Mouse (Mus musculus) embryonic facial prominence, embryonic 11.5 days (tissue): ENCODE data around the gene Nmnat2. TPM values are rescaled to one million over a fixed set of nuclear protein-coding genes. Genes with fewer than 3 reads are reported as not detected.

Experiments
- ATAC-seq: fragments of 200-750 bp; cut with Nextera tagmentation; replicated peaks from 2 replicates; pipeline ENCODE4 v1.8.0; 2017; ENCODE audit warnings: low read depth; ENCODE audit not compliant: insufficient number of reproducible peaks, low FRiP score, low TSS enrichment
- DNase-seq: peaks from one replicate; pipeline ENCODE4 v3.0.0-alpha.2; 2015; ENCODE audit warnings: low spot score
- H3K27ac ChIP-seq: fragments of 300-500 bp; sonication (generic); replicated peaks from 2 replicates; pipeline ENCODE4 v1.5.1; 2014; ENCODE audit warnings: mild to moderate bottlenecking, low read depth, low read length, control low read depth
- H3K27me3 ChIP-seq: fragments of 300-500 bp; sonication (generic); 2 replicates; pipeline ENCODE4 v1.6.1; 2014; ENCODE audit warnings: mild to moderate bottlenecking, low read length, moderate library complexity, mixed read lengths; ENCODE audit not compliant: control insufficient read depth, insufficient read depth
- H3K36me3 ChIP-seq: fragments of 300-500 bp; sonication (generic); replicated peaks from 2 replicates; pipeline ENCODE4 v1.6.1; 2014; ENCODE audit warnings: low read depth, mild to moderate bottlenecking, low read length, moderate library complexity, mixed read lengths; ENCODE audit not compliant: control insufficient read depth, insufficient read depth
- H3K4me1 ChIP-seq: fragments of 300-500 bp; sonication (generic); 2 replicates; pipeline ENCODE4 v1.6.1; 2014; ENCODE audit warnings: low read length, mixed read lengths; ENCODE audit not compliant: control insufficient read depth, insufficient read depth
- H3K4me2 ChIP-seq: fragments of 300-500 bp; sonication (generic); 2 replicates; pipeline ENCODE4 v1.6.1; 2014; ENCODE audit warnings: low read depth, mild to moderate bottlenecking, control low read depth, low read length, moderate library complexity
- H3K4me3 ChIP-seq: fragments of 300-500 bp; sonication (generic); 2 replicates; pipeline ENCODE4 v1.5.1; 2014; ENCODE audit warnings: low read depth, low read length, control low read depth
- H3K9ac ChIP-seq: fragments of 300-500 bp; sonication (generic); replicated peaks from 2 replicates; pipeline ENCODE4 v1.6.1; 2014; ENCODE audit warnings: mild to moderate bottlenecking, control low read depth, low read length
- H3K9me3 ChIP-seq: fragments of 300-500 bp; sonication (generic); replicated peaks from 2 replicates; pipeline ENCODE4 v1.6.1; 2016; ENCODE audit warnings: mild to moderate bottlenecking, low read length, inconsistent platforms, mixed read lengths; ENCODE audit not compliant: control insufficient read depth
- WGBS: fragments of 180-500 bp; shearing (Covaris S2); extraction: QIAGEN DNeasy Blood & Tissue Kit; methylation state at CpG from one replicate; pipeline ENCODE4 v1.1.7; 2014; 5-methylcytosine and 5-hydroxymethylcytosine counted together
- polyA plus RNA-seq: library from polyadenylated mRNA; unstranded; fragments of >200 nt; fragmentation: Nextera tagmentation; extraction: Ambion mirVana; gene quantifications from 2 replicates; pipeline ENCODE4 v1.2.1, GENCODE M21; 2014

The Nmnat2 gene
- polyA plus RNA-seq, 1 experiment from 2014 or later, result 4.3 TPM

DNA sequence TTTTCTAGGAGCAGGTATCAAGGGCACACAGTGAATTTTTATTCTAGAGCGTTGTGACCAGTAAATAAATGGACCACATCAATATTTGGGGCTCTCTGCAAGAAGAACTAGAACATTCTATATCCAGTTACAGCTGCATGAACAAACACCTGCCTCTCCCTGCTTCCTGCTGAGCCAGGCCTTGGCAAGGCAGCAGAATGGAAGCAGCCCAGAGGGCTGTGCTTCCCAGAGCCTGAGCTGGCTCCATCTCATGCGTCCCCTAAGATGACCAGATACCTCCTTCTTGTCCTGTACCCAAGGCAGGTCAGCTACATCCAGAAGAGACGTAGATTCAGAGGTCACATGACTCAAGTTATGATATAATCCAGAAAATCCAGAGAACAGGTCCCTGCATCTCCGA, 52.0 kb downstream of the Nmnat2 start:
- Histone ChIP-seq H3K9ac (no peak overlapping the region), H3K4me2 (no peak overlapping the region), H3K36me3 (no peaks in the 10 kb centered on the region), H3K27me3 (no peaks in the 10 kb centered on the region), H3K4me1 (no peaks in the 10 kb centered on the region), H3K9me3 (no peaks in the 10 kb centered on the region), H3K4me3 (no peak overlapping the region), H3K27ac (no peak overlapping the region)
- WGBS, result 82% methylated on average over 4 of the region's 4 CpGs
- ATAC-seq, result no peak
- DNase-seq, result no peak

DNA sequence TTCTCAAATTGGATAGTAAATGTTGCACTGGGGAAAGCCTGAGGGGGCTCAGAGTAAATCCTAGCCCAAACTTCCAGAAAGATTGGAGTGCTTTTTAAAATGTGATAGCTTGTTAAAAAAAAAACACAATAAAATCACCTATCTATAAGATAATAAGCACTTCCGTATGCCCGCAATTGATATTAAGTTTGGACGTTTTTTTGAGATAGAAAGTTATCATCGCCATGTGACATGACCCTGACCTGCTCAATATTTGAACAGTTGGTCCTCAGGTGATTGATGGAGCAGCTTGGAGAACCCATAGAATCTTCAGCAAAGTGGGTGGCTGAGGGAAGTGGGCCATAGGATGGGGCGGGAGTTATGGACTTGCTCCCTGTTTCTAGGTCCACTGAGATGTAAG, 52.5 kb downstream of the Nmnat2 start:
- Histone ChIP-seq H3K4me1 (no peaks in the 10 kb centered on the region), H3K36me3 (no peaks in the 10 kb centered on the region), H3K4me3 (no peak overlapping the region), H3K9me3 (no peaks in the 10 kb centered on the region), H3K4me2 (no peak overlapping the region), H3K27ac (no peak overlapping the region), H3K9ac (no peak overlapping the region), H3K27me3 (no peaks in the 10 kb centered on the region)
- no peak for DNase-seq
- WGBS, result 91% methylated on average over 5 of the region's 5 CpGs
- ATAC-seq, result no peak

- no peak overlapping the region for H3K4me2 ChIP-seq
- H3K4me1 ChIP-seq, result no peaks in the 10 kb centered on the region
- no peak overlapping the region for H3K27ac ChIP-seq
- no peaks in the 10 kb centered on the region for H3K36me3 ChIP-seq
- H3K9me3 ChIP-seq, result no peaks in the 10 kb centered on the region
- ATAC-seq (no peak), DNase-seq (no peak)
- no peak overlapping the region for H3K4me3 ChIP-seq
- no peaks in the 10 kb centered on the region for H3K27me3 ChIP-seq
- H3K9ac ChIP-seq, result no peak overlapping the region
- 87% methylated on average over 6 of the region's 6 CpGs for WGBS
Measured at GRCm38 (mm10) chr1:153007824-153008223, 53.0 kb downstream of the Nmnat2 start.

DNA sequence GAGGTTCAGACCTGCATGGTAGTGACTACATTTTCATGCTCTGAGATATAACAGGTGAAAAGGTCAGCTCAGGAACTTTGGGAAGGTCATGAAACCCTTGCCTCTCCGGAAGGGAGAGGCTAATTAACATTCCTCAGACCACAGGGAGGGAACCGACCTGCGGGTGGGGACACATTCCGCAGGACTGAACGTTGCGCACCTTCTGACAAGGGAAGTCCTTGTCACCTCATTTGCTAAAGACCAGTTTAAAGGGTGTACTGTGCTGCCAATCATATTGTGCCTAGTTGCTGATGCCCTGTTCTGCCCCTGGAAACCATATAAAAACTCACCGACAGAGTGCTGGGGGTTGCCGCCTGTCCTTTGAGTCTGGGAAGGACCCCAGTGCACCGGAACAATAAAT, 54.5 kb downstream of the Nmnat2 start:
- Histone ChIP-seq H3K36me3 (no peaks in the 10 kb centered on the region), H3K27ac (no peak overlapping the region), H3K9me3 (no peaks in the 10 kb centered on the region), H3K4me3 (no peak overlapping the region), H3K9ac (no peak overlapping the region), H3K4me1 (no peaks in the 10 kb centered on the region), H3K27me3 (no peaks in the 10 kb centered on the region), H3K4me2 (no peak overlapping the region)
- DNase-seq (no peak), ATAC-seq (no peak)
- WGBS, result 54% methylated on average over 9 of the region's 9 CpGs

DNA sequence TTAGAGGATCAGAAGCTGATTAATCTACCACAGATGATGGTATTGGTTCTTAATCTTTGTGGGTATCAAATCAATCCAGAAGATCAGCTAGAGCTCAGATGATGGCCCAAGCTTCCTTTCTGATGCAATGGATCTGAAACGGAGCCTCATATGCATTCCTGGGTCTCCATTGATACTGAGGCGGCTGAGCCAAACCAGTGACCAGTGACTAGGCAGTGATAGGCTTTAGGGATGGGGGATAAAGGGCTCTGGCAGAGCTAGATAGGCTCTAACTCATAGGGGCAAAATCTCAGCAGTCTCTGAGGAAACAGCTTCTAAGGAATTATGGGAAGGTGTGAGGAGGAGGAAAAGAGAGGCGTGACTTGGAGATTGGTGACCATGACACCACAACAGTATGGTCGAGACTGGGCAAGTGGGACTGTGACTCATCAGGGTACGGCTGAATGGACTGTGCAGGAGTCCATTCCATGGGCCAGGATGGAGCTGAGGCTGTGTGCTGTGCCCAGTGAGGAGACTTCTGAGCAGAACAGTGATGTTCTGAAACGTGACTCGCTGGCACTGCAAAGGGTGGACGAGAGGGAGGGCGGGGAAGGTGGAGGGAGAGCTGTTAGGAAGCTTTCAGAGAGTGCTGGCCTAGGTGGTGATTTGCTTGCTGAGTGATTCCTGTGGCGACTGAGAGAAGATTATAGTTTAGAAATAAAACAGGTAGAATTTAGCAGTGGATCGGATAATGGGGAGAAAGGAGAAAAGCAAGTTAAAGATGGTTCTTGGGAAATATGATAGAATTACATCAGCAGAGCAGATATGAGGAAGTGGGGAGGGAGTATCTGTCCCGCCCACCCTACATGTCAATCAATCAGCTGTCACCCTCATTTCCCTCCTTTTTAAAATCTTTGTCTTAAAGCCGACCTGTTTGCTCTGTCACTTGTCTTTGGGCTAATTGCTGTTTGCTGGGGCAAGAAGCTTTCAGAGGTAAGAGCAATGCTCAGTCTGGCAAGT, 55.9 kb downstream of the Nmnat2 start:
- Histone ChIP-seq H3K9ac (no peak overlapping the region), H3K4me3 (no peak overlapping the region), H3K4me1 (peaks cover 2% of the 10 kb centered on the region; the same call in 1 of the 2 replicates), H3K4me2 (no peak overlapping the region), H3K27me3 (no peaks in the 10 kb centered on the region), H3K9me3 (no peaks in the 10 kb centered on the region), H3K36me3 (no peaks in the 10 kb centered on the region), H3K27ac (no peak overlapping the region)
- WGBS, result 75% methylated on average over 13 of the region's 13 CpGs
- ATAC-seq, result no peak
- DNase-seq, result no peak

DNA sequence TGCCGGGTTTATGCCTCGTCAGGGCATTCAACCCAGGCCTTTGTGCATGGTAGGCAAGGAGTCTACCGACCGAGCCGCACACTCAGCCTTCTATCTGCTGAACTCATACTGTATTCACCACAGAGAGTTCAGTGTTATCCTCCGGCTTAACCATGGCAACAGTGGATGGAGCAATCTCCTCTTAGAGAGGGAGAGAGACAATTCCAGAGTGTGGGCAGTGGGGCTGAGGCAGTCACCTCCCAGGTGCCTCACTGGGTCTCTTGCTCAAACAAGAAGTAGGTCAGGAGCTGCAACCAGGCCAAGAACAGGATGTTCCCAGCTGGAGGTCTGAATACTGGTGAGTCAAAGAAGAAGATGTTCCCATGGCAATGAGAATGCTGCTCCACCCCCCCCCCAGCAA, 56.8 kb downstream of the Nmnat2 start:
- 84% methylated on average over 6 of the region's 6 CpGs for WGBS
- Histone ChIP-seq H3K27me3 (no peaks in the 10 kb centered on the region), H3K27ac (no peak overlapping the region), H3K4me3 (no peak overlapping the region), H3K36me3 (no peaks in the 10 kb centered on the region), H3K4me2 (no peak overlapping the region), H3K9ac (no peak overlapping the region), H3K4me1 (peaks cover 2% of the 10 kb centered on the region; the same call in 1 of the 2 replicates), H3K9me3 (no peaks in the 10 kb centered on the region)
- DNase-seq (no peak), ATAC-seq (no peak)

DNA sequence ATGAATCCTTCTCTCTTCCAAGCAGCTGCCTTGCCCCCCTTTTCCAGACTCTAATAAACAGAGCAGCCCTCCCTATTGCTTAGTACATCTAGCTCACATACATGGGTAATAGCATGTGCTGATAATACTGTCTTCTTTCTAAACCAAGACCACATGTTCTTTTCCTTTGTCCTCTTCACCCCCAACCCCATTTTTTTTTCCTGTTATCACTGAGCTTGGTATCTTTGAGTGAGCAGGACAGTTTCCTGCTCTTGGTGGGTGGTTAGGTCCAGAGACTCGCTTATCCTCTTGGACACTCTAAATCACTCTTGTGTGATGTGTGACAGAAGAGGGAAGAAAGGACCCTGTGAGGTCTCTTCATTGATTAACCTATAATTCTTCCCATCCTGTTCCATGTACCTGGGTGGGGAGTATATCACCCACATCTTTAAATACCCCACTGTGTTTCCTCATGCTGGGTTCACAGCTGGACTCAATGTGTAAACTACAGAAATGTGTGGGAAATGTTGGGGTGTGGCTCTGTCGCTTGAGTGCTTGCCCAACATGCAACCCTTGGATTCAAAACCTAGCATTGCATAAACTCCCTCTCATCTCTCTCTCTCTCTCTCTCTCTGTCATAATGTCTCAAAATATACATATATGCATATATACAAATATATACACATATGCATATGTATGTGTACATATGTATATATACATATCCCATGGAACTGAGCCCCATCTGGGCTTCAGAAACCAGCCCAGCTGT, 58.9 kb downstream of the Nmnat2 start:
- Histone ChIP-seq H3K4me2 (no peak overlapping the region), H3K27ac (no peak overlapping the region), H3K4me1 (peaks cover 2% of the 10 kb centered on the region; the same call in 1 of the 2 replicates), H3K36me3 (no peaks in the 10 kb centered on the region), H3K9me3 (no peaks in the 10 kb centered on the region), H3K27me3 (no peaks in the 10 kb centered on the region), H3K4me3 (no peak overlapping the region), H3K9ac (no peak overlapping the region)
- 88% methylated on average over 2 of the region's 2 CpGs for WGBS
- DNase-seq (no peak), ATAC-seq (no peak)
